Mouse (Mus musculus) kidney, postnatal 4 days (tissue): Measurements from ENCODE around the gene Pkd1l1.
A peak's percentile ranks its signal among the peaks of the same experiment; 100 is the strongest.

Experiments used
- DNase-seq, 2 experiments: peaks; one replicate each; pipeline ENCODE4 v3.0.0; 2021; ENCODE audit warnings: mixed read lengths in 2 of 2

Pkd1l1 gene

GRCm38 (mm10) chr11:8817376-8817775 is 155.7 kb downstream of the Pkd1l1 start:
- DNase-seq, result peak in 1 of 2 experiments; percentile 38

- peak; percentile 76 to 81 for DNase-seq
Observed at GRCm38 (mm10) chr11:8814097-8814790, 158.8 kb downstream of the Pkd1l1 start.

- no peak for DNase-seq
Observed at GRCm38 (mm10) chr11:8811506-8812100, 161.5 kb downstream of the Pkd1l1 start.

GRCm38 (mm10) chr11:8809644-8810043 is 163.4 kb downstream of the Pkd1l1 start:
- DNase-seq, result no peak

- DNase-seq, result no peak
Observed at GRCm38 (mm10) chr11:8807009-8807408, 166.1 kb downstream of the Pkd1l1 start.

GRCm38 (mm10) chr11:8804178-8804577 is 168.9 kb downstream of the Pkd1l1 start:
- DNase-seq, result no peak

GRCm38 (mm10) chr11:8797486-8797885 is 175.6 kb downstream of the Pkd1l1 start:
- no peak for DNase-seq

- DNase-seq, result no peak
Observed at GRCm38 (mm10) chr11:8795031-8795430, 178.0 kb downstream of the Pkd1l1 start.

- peak in 1 of 2 experiments; percentile 34 for DNase-seq
Observed at GRCm38 (mm10) chr11:8792146-8792545, 180.9 kb downstream of the Pkd1l1 start.

- no peak for DNase-seq
Observed at GRCm38 (mm10) chr11:8789186-8789585, 183.9 kb downstream of the Pkd1l1 start.

GRCm38 (mm10) chr11:8787604-8788003 is 185.5 kb downstream of the Pkd1l1 start:
- DNase-seq, result no peak

GRCm38 (mm10) chr11:8784413-8784812 is 188.7 kb downstream of the Pkd1l1 start:
- DNase-seq, result peak in 1 of 2 experiments; percentile 36

- DNase-seq, result no peak
Observed at GRCm38 (mm10) chr11:8782141-8782465, 191.0 kb downstream of the Pkd1l1 start.

GRCm38 (mm10) chr11:8781308-8782140 is 191.5 kb downstream of the Pkd1l1 start:
- DNase-seq, result peak; percentile 59 to 69

- DNase-seq, result no peak
Observed at GRCm38 (mm10) chr11:8779427-8779826, 193.6 kb downstream of the Pkd1l1 start.
